ENCODE assay signal across 10 mouse cellular contexts in genomic region chr14:26705246-26705645, GRCm38 (mm10). TPM values are rescaled to one million over a fixed set of nuclear protein-coding genes. Genes with fewer than 3 reads are reported as not detected.
DNase-seq lines count a peak whose midpoint lies in the region; ATAC-seq and TF ChIP-seq lines count a peak whose summit lies in the region.
"Not testable (repeated sequence)": the region's sequence is repeated elsewhere in the genome, so short reads cannot be mapped to it uniquely, and the experiment has no call there.
"Had no signal": no experiment of that assay in that cellular context is flagged by ENCODE, and none has a peak within 500 bp of the region (broad histone marks: within the 10 kb centered on the region; RNA-seq: fewer than 3 reads in every experiment).

No protein-coding gene starts in this region.

- not testable (repeated sequence) for ATAC-seq in Patski

- peak; percentile 14 for TF ChIP-seq CTCF in Patski (IDR thresholded peaks at IDR 0.05)

- H3K36me3 ChIP-seq in splenic B cell, adult 2 months (ENCODE audit: control insufficient read depth, insufficient read depth, low read length, poor library complexity, severe bottlenecking): not testable (repeated sequence)

- in situ Hi-C loops in Patski (cut with MboI; ENCODE audit: low pct_unique_long_range_greater_than_20kb): not testable (repeated sequence)

- H3K27me3 ChIP-seq in Patski: peaks cover 22% of the 10 kb centered on the region
- H3K27me3 ChIP-seq in splenic B cell, adult 2 months (ENCODE audit: control insufficient read depth, insufficient read depth, low read length, poor library complexity, severe bottlenecking): not testable (repeated sequence)

- POLR2A ChIA-PET in Patski (lab: Charles Lee): not testable (repeated sequence)

- CTCF ChIA-PET in Patski (lab: Charles Lee): not testable (repeated sequence)

- DNase-seq in 416B (ENCODE audit: low read depth): peak; percentile 39
- peak; percentile 14 for DNase-seq in CD4-positive, CD25-positive, alpha-beta regulatory T cell, adult 2 months (ENCODE audit: low read depth, low spot score)
- peak; percentile 68 for DNase-seq in ES-CJ7 (ENCODE audit: low read depth, low spot score)
- DNase-seq in Patski (ENCODE audit: low read depth, low spot score): not testable (repeated sequence)
- peak; percentile 18 for DNase-seq in induced T-regulatory cell, adult 2 months (ENCODE audit: low read depth)
- DNase-seq in splenic B cell, adult 2 months (ENCODE audit: low read depth, low spot score): peak; percentile 4

RNA-seq across cellular contexts. Expression of gene Dnah12, which starts 12.2 kb away (rescaled TPM):
- 0.04 TPM for polyA plus RNA-seq in Patski (2021)
- polyA plus RNA-seq: activated CD4-positive, CD25-positive, alpha-beta regulatory T cell, adult 4 months; embryonic facial prominence, embryonic 10.5 days; erythroblast, embryonic 14.5 days; forebrain, embryonic 12.5 days had no signal

RNA-seq across cellular contexts. Expression of gene Pde12, which starts 35.6 kb away (rescaled TPM):
- 8.6 TPM for polyA plus RNA-seq in Patski (2021)
